Mouse (Mus musculus) MEL (cell line): ENCODE measurements around the gene Iah1. TPM values are rescaled to one million over a fixed set of nuclear protein-coding genes. Genes with fewer than 3 reads are reported as not detected.

Source experiments
- DNase-seq: peaks from one replicate; pipeline ENCODE4 v3.0.0; 2011; ENCODE audit warnings: low read depth, low spot score
- H3K27ac ChIP-seq: 2 replicates; pipeline ENCODE4 v1.5.1; 2012; ENCODE audit warnings: low read depth, mild to moderate bottlenecking, control low read depth, low read length, moderate library complexity; ENCODE audit not compliant: control insufficient read depth
- H3K27me3 ChIP-seq, 2 experiments: fragments of 150-350 bp in 1 of 2; sonication (generic) in 1 of 2; 2 replicates each; pipeline ENCODE4 v1.6.1; 2012; ENCODE audit warnings: low read length in 2 of 2, mild to moderate bottlenecking in 2 of 2, improper control_type of control experiment in 1 of 2, moderate library complexity in 1 of 2; ENCODE audit not compliant: insufficient read depth in 2 of 2, control insufficient read depth in 1 of 2
- H3K36me3 ChIP-seq, 2 experiments: 2 replicates each; pipeline ENCODE4 v1.6.1; 2012 to 2014; ENCODE audit warnings: low read length in 2 of 2, improper control_type of control experiment in 1 of 2, inconsistent platforms in 1 of 2, mild to moderate bottlenecking in 1 of 2; ENCODE audit not compliant: insufficient read depth in 2 of 2, control insufficient read depth in 1 of 2
- H3K4me1 ChIP-seq, 2 experiments: fragments of 150-350 bp in 1 of 2; sonication (generic) in 1 of 2; 2 replicates each; pipeline ENCODE4 v1.6.1; 2012; ENCODE audit warnings: low read length in 2 of 2, improper control_type of control experiment in 1 of 2, mild to moderate bottlenecking in 1 of 2; ENCODE audit not compliant: insufficient read depth in 2 of 2, control insufficient read depth in 1 of 2
- H3K4me3 ChIP-seq, 2 experiments: fragments of 150-350 bp in 1 of 2; sonication (generic) in 1 of 2; 2 replicates each; pipeline ENCODE4 v1.5.1; 2012; ENCODE audit warnings: low read depth in 2 of 2, low read length in 2 of 2, mild to moderate bottlenecking in 2 of 2, moderate library complexity in 2 of 2, control low read depth in 1 of 2, improper control_type of control experiment in 1 of 2; ENCODE audit not compliant: control insufficient read depth in 1 of 2, insufficient read depth in 1 of 2
- H3K79me2 ChIP-seq: 2 replicates; pipeline ENCODE4 v1.6.1; 2012; ENCODE audit warnings: mild to moderate bottlenecking, low read length, moderate library complexity; ENCODE audit not compliant: control insufficient read depth, poor library complexity, insufficient read depth
- H3K9ac ChIP-seq: 2 replicates; pipeline ENCODE4 v1.6.1; 2012; ENCODE audit warnings: low read depth, mild to moderate bottlenecking, control low read depth, low read length, moderate library complexity; ENCODE audit not compliant: control insufficient read depth, poor library complexity, severe bottlenecking
- H3K9me3 ChIP-seq: fragments of 150-350 bp; sonication (generic); replicated peaks from 2 replicates; pipeline ENCODE4 v1.6.1; 2012; ENCODE audit warnings: mild to moderate bottlenecking, low read length, improper control_type of control experiment, moderate library complexity; ENCODE audit not compliant: insufficient read depth
- CHD2 ChIP-seq: IDR thresholded peaks from 2 replicates; pipeline ENCODE4 v1.6.1; 2011; ENCODE audit warnings: low read length, improper control_type of control experiment
- CTCF ChIP-seq, 3 experiments: IDR thresholded peaks in 2 of 3; conservative IDR thresholded peaks in 1 of 3; 2 replicates each; pipeline ENCODE4 v1.5.1; 2011 to 2012; ENCODE audit warnings: low read length in 3 of 3, low read depth in 2 of 3, mild to moderate bottlenecking in 2 of 3, improper control_type of control experiment in 1 of 3, inconsistent platforms in 1 of 3, mixed read lengths in 1 of 3, moderate library complexity in 1 of 3; ENCODE audit not compliant: control insufficient read depth in 1 of 3, insufficient read depth in 1 of 3, poor library complexity in 1 of 3, severe bottlenecking in 1 of 3
- ELF1 ChIP-seq: IDR thresholded peaks from 2 replicates; pipeline ENCODE4 v1.6.1; 2014; ENCODE audit warnings: low read depth, mild to moderate bottlenecking, inconsistent platforms, low read length, improper control_type of control experiment, moderate library complexity
- EP300 ChIP-seq, 2 experiments: IDR thresholded peaks; 2 replicates each; pipeline ENCODE4 v1.6.1; 2011; ENCODE audit warnings: improper control_type of control experiment in 2 of 2, low read length in 2 of 2, low read depth in 1 of 2, mild to moderate bottlenecking in 1 of 2
- ETS1 ChIP-seq: IDR thresholded peaks from 2 replicates; pipeline ENCODE4 v1.6.1; 2012; ENCODE audit warnings: low read depth, mild to moderate bottlenecking, inconsistent platforms, low read length, improper control_type of control experiment, moderate library complexity
- GABPA ChIP-seq: IDR thresholded peaks from 2 replicates; pipeline ENCODE4 v1.6.1; 2012; ENCODE audit warnings: low read depth, mild to moderate bottlenecking, inconsistent platforms, low read length, improper control_type of control experiment, moderate library complexity
- GATA1 ChIP-seq: IDR thresholded peaks from 2 replicates; pipeline ENCODE4 v1.6.1; 2011; ENCODE audit warnings: low read depth, low read length, improper control_type of control experiment
- HCFC1 ChIP-seq: IDR thresholded peaks from 2 replicates; pipeline ENCODE4 v1.6.1; 2012; ENCODE audit warnings: low read depth, mild to moderate bottlenecking, inconsistent platforms, low read length, improper control_type of control experiment, moderate library complexity
- JUND ChIP-seq: IDR thresholded peaks from 2 replicates; pipeline ENCODE4 v1.6.1; 2011; ENCODE audit warnings: low read depth, mild to moderate bottlenecking, improper control_type of control experiment, low read length
- KAT2A ChIP-seq: conservative IDR thresholded peaks from 2 replicates; pipeline ENCODE4 v1.6.1; 2012; ENCODE audit warnings: low read depth, low read length, improper control_type of control experiment, inconsistent platforms
- MAFK ChIP-seq: IDR thresholded peaks from 2 replicates; pipeline ENCODE4 v1.6.1; 2011; ENCODE audit warnings: low read depth, mild to moderate bottlenecking, low read length, improper control_type of control experiment, borderline replicate concordance
- MAX ChIP-seq: IDR thresholded peaks from 2 replicates; pipeline ENCODE4 v1.6.1; 2011; ENCODE audit warnings: low read length, improper control_type of control experiment
- MAZ ChIP-seq: IDR thresholded peaks from 2 replicates; pipeline ENCODE4 v1.6.1; 2012; ENCODE audit warnings: low read depth, mild to moderate bottlenecking, inconsistent platforms, low read length, improper control_type of control experiment
- MXI1 ChIP-seq: IDR thresholded peaks from 2 replicates; pipeline ENCODE4 v1.6.1; 2011; ENCODE audit warnings: mild to moderate bottlenecking, low read depth, low read length, improper control_type of control experiment
- MYB ChIP-seq: IDR thresholded peaks from 2 replicates; pipeline ENCODE4 v1.6.1; 2011; ENCODE audit warnings: mild to moderate bottlenecking, low read depth, low read length, improper control_type of control experiment
- MYC ChIP-seq: IDR thresholded peaks from 2 replicates; pipeline ENCODE4 v1.6.1; 2011; ENCODE audit warnings: low read depth, mild to moderate bottlenecking, low read length, improper control_type of control experiment, moderate library complexity
- NRF1 ChIP-seq: IDR thresholded peaks from 2 replicates; pipeline ENCODE4 v1.6.1; 2014; ENCODE audit warnings: low read depth, mild to moderate bottlenecking, inconsistent platforms, low read length, improper control_type of control experiment, moderate library complexity; ENCODE audit not compliant: poor library complexity, insufficient read depth, severe bottlenecking
- POLR2A ChIP-seq, 2 experiments: IDR thresholded peaks; 2 replicates each; pipeline ENCODE4 v1.6.1; 2011 to 2012; ENCODE audit warnings: low read length in 2 of 2, mild to moderate bottlenecking in 2 of 2, control low read depth in 1 of 2, improper control_type of control experiment in 1 of 2, low read depth in 1 of 2, moderate library complexity in 1 of 2; ENCODE audit not compliant: control insufficient read depth in 1 of 2, insufficient read depth in 1 of 2, poor library complexity in 1 of 2
- POLR2AphosphoS5 ChIP-seq: IDR thresholded peaks from 2 replicates; pipeline ENCODE4 v1.6.1; 2012; ENCODE audit warnings: low read depth, borderline replicate concordance, mild to moderate bottlenecking, inconsistent platforms, low read length, moderate library complexity, mixed read lengths
- RAD21 ChIP-seq: IDR thresholded peaks from 2 replicates; pipeline ENCODE4 v1.6.1; 2011; ENCODE audit warnings: mild to moderate bottlenecking, low read depth, low read length, improper control_type of control experiment
- SIN3A ChIP-seq: IDR thresholded peaks from 2 replicates; pipeline ENCODE4 v1.6.1; 2012; ENCODE audit warnings: low read length, improper control_type of control experiment, inconsistent platforms
- SMC3 ChIP-seq: IDR thresholded peaks from 2 replicates; pipeline ENCODE4 v1.6.1; 2011; ENCODE audit warnings: low read depth, low read length, improper control_type of control experiment
- TAL1 ChIP-seq: IDR thresholded peaks from 2 replicates; pipeline ENCODE4 v1.6.1; 2012; ENCODE audit warnings: mild to moderate bottlenecking, inconsistent platforms, low read length, moderate library complexity, mixed read lengths
- UBTF ChIP-seq: IDR thresholded peaks from 2 replicates; pipeline ENCODE4 v1.6.1; 2012; ENCODE audit warnings: low read depth, mild to moderate bottlenecking, inconsistent platforms, low read length, improper control_type of control experiment, moderate library complexity, borderline replicate concordance; ENCODE audit not compliant: insufficient read depth
- USF1 ChIP-seq: IDR thresholded peaks from 2 replicates; pipeline ENCODE4 v1.6.1; 2014; ENCODE audit warnings: low read depth, mild to moderate bottlenecking, inconsistent platforms, low read length, improper control_type of control experiment, moderate library complexity
- ZKSCAN1 ChIP-seq: IDR thresholded peaks from 2 replicates; pipeline ENCODE4 v1.6.1; 2012; ENCODE audit warnings: low read depth, mild to moderate bottlenecking, inconsistent platforms, low read length, improper control_type of control experiment, moderate library complexity
- ZMIZ1 ChIP-seq: IDR thresholded peaks from 2 replicates; pipeline ENCODE4 v1.6.1; 2012; ENCODE audit warnings: low read depth, mild to moderate bottlenecking, inconsistent platforms, low read length, improper control_type of control experiment, moderate library complexity
- polyA plus RNA-seq, 2 experiments: library from polyadenylated mRNA; stranded (reverse) in 1 of 2; unstranded in 1 of 2; fragments of >175 nt in 1 of 2; fragments of >200 nt in 1 of 2; gene quantifications; 2 replicates each; pipeline versions ENCODE4 v1.2.1 to v1.2.4; 2012; ENCODE audit warnings: low replicate concordance in 2 of 2, low read depth in 1 of 2; ENCODE audit not compliant: insufficient read length in 2 of 2, insufficient read depth in 1 of 2, missing spikeins in 1 of 2
- total RNA-seq: library from RNA; depleted of rRNA; stranded (reverse); fragments of 300-350 nt; gene quantifications from 2 replicates; pipeline ENCODE4 v1.2.3, GENCODE M21; 2012

Gene Iah1
- total and polyA plus RNA-seq, 3 experiments, result 14.2 to 15.4 TPM; not detected in 1

- no peak for DNase-seq
- H3K27me3 ChIP-seq, result no peaks in the 10 kb centered on the region
- no peak overlapping the region for H3K4me3 ChIP-seq
- H3K9me3 ChIP-seq, result no peaks in the 10 kb centered on the region
- H3K36me3 ChIP-seq, result no peaks in the 10 kb centered on the region
- H3K9ac ChIP-seq, result no peak overlapping the region
- H3K79me2 ChIP-seq, result no peaks in the 10 kb centered on the region
- TF ChIP-seq GATA1 (no peak), CTCF (IDR thresholded peaks at IDR 0.05 in 2 of 3, conservative IDR thresholded peaks at IDR 0.05 in 1 of 3; ENCODE audit: control insufficient read depth in 1 of 3, insufficient read depth in 1 of 3, low read depth in 2 of 3, low read length in 3 of 3, poor library complexity in 1 of 3, severe bottlenecking in 1 of 3) (no peak), EP300 (IDR thresholded peaks at IDR 0.05; ENCODE audit: low read depth in 1 of 2, low read length in 2 of 2) (no peak), MAFK (no peak), HCFC1 (no peak), USF1 (no peak), SIN3A (no peak), MAX (no peak), POLR2AphosphoS5 (no peak), ELF1 (no peak), ETS1 (no peak), MAZ (no peak), GABPA (no peak), SMC3 (no peak), KAT2A (no peak), UBTF (no peak), NRF1 (no peak), TAL1 (no peak)
- H3K27ac ChIP-seq, result no peak overlapping the region
- H3K4me1 ChIP-seq, result no peaks in the 10 kb centered on the region
These were observed 48.0 kb upstream of the Iah1 start for GRCm38 (mm10) chr12:21268083-21268616.

- H3K27me3 ChIP-seq, result no peaks in the 10 kb centered on the region
- H3K4me1 ChIP-seq, result no peaks in the 10 kb centered on the region
- no peak for DNase-seq
- H3K4me3 ChIP-seq, result no peak overlapping the region
- no peaks in the 10 kb centered on the region for H3K36me3 ChIP-seq
- no peaks in the 10 kb centered on the region for H3K79me2 ChIP-seq
- no peak for TF ChIP-seq TAL1
- TF ChIP-seq ZKSCAN1, result no peak
- TF ChIP-seq POLR2A (IDR thresholded peaks at IDR 0.05; ENCODE audit: control insufficient read depth in 1 of 2, insufficient read depth in 1 of 2, low read depth in 1 of 2, low read length in 2 of 2, poor library complexity in 1 of 2), result no peak
- no peak for TF ChIP-seq MYB
- TF ChIP-seq ZMIZ1, result no peak
- TF ChIP-seq GATA1, result no peak
- no peak for TF ChIP-seq ELF1
- TF ChIP-seq RAD21, result no peak
- TF ChIP-seq MXI1, result no peak
- no peak for TF ChIP-seq CHD2
- no peak for TF ChIP-seq SIN3A
- no peak for TF ChIP-seq ETS1
- TF ChIP-seq MYC, result no peak
- TF ChIP-seq CTCF (IDR thresholded peaks at IDR 0.05 in 2 of 3, conservative IDR thresholded peaks at IDR 0.05 in 1 of 3; ENCODE audit: control insufficient read depth in 1 of 3, insufficient read depth in 1 of 3, low read depth in 2 of 3, low read length in 3 of 3, poor library complexity in 1 of 3, severe bottlenecking in 1 of 3), result no peak
- no peak for TF ChIP-seq JUND
- H3K9ac ChIP-seq, result no peak overlapping the region
- no peaks in the 10 kb centered on the region for H3K9me3 ChIP-seq
- no peak overlapping the region for H3K27ac ChIP-seq
These were observed 41.7 kb upstream of the Iah1 start for GRCm38 (mm10) chr12:21274446-21274845.
